Mouse (Mus musculus): ENCODE measurements around the gene Gm13306. TPM values are rescaled to one million over a fixed set of nuclear protein-coding genes. Genes with fewer than 3 reads are reported as not detected.
"Not testable (repeated sequence)": the region's sequence is repeated elsewhere in the genome, so short reads cannot be mapped to it uniquely, and the experiment has no call there.

Gm13306 gene
- 10 to 100 TPM; 34.1 to 60.6 TPM for total RNA-seq (2021)

DNA sequence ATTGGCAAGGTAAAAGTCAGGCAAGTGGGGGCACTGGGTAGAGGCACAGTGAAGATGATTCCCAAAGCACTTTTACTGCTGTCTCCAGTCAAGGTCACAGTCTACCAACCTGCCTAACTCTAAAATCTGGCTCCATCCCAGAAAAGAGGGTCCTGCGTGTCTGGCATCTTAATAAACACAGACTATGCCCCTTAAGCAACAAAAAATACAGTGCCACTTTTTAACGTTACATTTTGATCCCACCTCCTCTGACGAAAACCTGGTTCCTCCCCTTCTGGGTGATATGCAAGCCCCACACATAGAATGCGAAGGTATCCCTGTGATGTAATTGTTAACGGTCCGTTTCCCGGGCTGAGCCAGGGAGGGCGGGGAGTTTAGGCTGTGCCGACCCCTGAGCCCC, at the start of gene Gm13306:
Gm13306 (plus strand) TSS at position 301 of the 400 bp plus-strand sequence.
- intact Hi-C loops (cut with DNase I): not testable (repeated sequence)

GRCm38 (mm10) chr4:42114517-42114916, 38.7 kb upstream of the Gm13306 start, which contains the start of gene Gm13304:
Gene Gm13304 (plus strand): TSS chr4:42114817.
- DNase-seq (ENCODE audit: low spot score in 2 of 2); intact Hi-C loops (cut with DNase I): not testable (repeated sequence)

More for the DNA sequence above, at the start of gene Gm13306:
- DNase-seq (ENCODE audit: low spot score in 2 of 2): not testable (repeated sequence)

- intact Hi-C loops (cut with DNase I); DNase-seq (ENCODE audit: low spot score in 2 of 2): not testable (repeated sequence)
These were observed 15.3 kb downstream of the Gm13306 start, which contains the start of gene Gm13305 for GRCm38 (mm10) chr4:42168503-42168902. Gene Gm13305 (minus strand): TSS chr4:42168603.

- intact Hi-C loops (cut with DNase I): not testable (repeated sequence)
These were observed 25.0 kb downstream of the Gm13306 start for GRCm38 (mm10) chr4:42178243-42178642.

DNA sequence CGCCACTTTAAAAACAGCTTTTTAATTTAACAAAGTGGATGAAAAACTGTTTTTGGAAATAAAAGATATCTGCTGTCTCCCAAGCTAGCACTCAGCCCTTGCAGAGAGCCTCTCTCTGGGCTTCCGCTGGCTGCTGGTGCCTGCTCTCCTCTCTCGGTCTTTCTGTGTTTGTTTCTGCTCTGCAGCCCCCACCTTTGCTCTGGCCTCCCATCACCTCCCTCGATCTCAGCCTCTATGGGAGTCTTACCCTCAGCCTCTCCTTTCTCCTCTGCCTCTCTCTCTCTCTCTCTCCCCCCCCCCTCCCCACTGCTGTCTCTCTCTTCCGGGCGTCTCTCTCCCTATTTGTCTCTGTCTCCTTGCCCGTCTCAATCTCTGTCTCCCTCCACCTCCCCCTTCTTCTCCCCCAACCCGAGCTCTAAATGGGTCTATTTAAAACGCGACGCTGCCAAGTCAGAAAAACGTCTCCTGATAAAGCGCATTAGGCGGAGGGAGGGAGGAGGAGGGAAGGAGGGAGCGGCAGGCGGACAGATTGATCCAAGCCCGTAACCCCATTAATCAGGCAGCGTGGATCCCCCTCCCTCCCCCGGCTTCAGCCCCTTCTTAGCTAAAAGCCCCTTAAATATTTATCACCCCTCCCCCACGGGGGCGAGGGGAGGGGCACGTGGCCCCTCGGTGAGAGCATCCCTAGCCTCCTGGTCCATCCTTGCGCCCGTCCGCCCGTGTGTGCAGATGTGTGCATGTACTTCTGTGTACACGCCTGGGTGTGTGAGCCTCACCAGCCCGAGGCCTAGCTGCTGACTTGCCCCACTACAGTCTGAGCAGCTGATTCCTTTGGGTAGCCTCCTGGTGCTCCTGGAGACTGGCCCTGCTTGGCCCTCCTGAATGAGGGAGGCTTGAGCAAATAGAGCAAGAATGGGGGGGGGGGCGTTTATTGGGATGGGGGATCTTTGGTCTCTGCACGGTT, 30.3 kb downstream of the Gm13306 start:
- intact Hi-C loops (cut with DNase I); DNase-seq (ENCODE audit: low spot score in 2 of 2): not testable (repeated sequence)

More at GRCm38 (mm10) chr4:42178243-42178642, 25.0 kb downstream of the Gm13306 start:
- not testable (repeated sequence) for DNase-seq (ENCODE audit: low spot score in 2 of 2)

DNA sequence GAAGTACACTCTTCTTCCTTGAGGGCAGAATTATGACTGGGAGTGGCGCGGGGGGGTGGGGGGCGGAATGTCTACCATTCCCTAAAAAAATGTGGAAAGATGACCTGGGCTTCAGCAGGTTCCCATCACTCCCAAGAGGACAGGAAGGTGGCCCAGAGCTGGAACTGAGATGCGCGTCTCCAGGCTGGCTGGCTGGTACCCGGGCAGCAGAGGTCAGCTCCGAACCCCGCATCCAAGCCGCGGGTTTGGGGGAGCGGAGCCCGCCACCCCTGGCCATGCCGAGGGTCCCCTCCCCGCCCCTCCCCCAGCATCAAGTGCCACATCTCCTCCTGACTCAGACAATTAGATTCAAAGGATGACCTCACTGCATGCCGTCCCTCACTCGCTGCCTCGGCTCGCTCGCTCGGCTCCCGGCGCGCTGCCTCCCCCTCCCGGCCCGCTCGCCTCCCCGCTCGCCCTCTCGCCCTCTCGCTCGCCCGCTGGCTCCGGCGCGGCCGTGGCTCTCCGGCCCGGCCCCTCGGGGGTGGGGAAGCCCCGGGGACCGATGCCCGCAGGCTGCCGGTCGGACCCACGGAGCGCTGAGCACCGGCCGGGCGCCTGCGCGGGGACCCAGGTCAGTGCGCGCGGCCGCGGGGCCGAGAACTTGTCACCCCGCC, 31.2 kb downstream of the Gm13306 start:
- DNase-seq (ENCODE audit: low spot score in 2 of 2); intact Hi-C loops (cut with DNase I): not testable (repeated sequence)

DNA sequence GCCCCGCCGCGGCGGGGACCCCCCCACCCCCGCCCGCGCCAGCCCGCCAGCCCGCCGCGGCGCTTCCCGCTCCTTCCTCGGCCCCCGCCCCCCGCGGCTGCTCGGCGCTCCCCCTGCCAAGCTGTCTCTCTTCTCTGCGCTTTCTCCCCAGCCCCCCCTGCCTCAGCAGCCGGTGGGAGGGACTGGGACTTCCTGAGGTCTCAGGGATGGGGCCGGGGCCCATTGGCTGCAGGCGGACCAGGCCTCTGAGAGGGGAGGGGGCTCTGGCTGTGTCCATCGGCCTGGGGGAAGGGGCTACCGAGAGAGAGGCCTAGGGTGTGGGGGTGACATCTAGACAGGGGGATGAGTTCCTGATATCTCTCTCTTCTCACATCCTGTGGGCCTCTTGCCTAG, 31.7 kb downstream of the Gm13306 start:
- intact Hi-C loops (cut with DNase I): not testable (repeated sequence)

More for the DNA sequence above, 31.7 kb downstream of the Gm13306 start:
- not testable (repeated sequence) for DNase-seq (ENCODE audit: low spot score in 2 of 2)

Other genes with a start within 250 kb of the Gm13306 start
- gene Gm21541, start 249.8 kb upstream of the Gm13306 start, total RNA-seq (2021): not detected
- gene Gm20878, start 211.9 kb upstream of the Gm13306 start, total RNA-seq (2021): 10 to 100 TPM; 48.2 to 53.7 TPM
- 1 to 10 TPM; 4.7 to 5.0 TPM for gene Fam205a4, start 187.4 kb upstream of the Gm13306 start, total RNA-seq (2021)
- gene Gm21093, start 118.7 kb upstream of the Gm13306 start, total RNA-seq (2021): 1 to 10 TPM; 6.1 to 6.4 TPM
- gene Gm3893, start 62.2 kb upstream of the Gm13306 start, total RNA-seq (2021): not detected
- 10 to 100 TPM; 22.3 to 26.4 TPM for gene Gm13304, start 38.6 kb upstream of the Gm13306 start, total RNA-seq (2021)
- 1 to 10 TPM in 1 of 2 experiments, not detected in 1; 1.5 TPM for gene Gm13305, start 15.2 kb downstream of the Gm13306 start, total RNA-seq (2021)
- gene Gm10600, start 87.2 kb downstream of the Gm13306 start, total RNA-seq (2021): 10 to 100 TPM in 1 of 2 experiments, 1 to 10 TPM in 1; 7.7 to 10.5 TPM
- not detected for gene Ccl21b, start 102.3 kb downstream of the Gm13306 start, total RNA-seq (2021)
- not detected for gene Gm21953, start 140.8 kb downstream of the Gm13306 start, total RNA-seq (2021)
- not detected for gene Fam205a3, start 164.9 kb downstream of the Gm13306 start, total RNA-seq (2021)